Mouse (Mus musculus): ENCODE results near the gene 1700013G24Rik.

GRCm38 (mm10) chr4:137493187-137493586 lies 40.1 kb downstream of the 1700013G24Rik start:
- TF ChIP-seq EP300 (optimal IDR thresholded peaks at IDR 0.05) (no peak), CTCF (IDR thresholded peaks at IDR 0.05; ENCODE audit: low read depth) (no peak)

Measured in stomach, postnatal 0 days (tissue).